Mouse (Mus musculus) heart, postnatal 0 days (tissue): ENCODE data around the gene Gnb1.

Experiments
- CTCF ChIP-seq: IDR thresholded peaks from 2 replicates; pipeline ENCODE4 v1.5.1; 2016; ENCODE audit warnings: antibody characterized with exemption, control low read depth, low read depth
- EP300 ChIP-seq: IDR thresholded peaks from 2 replicates; pipeline ENCODE4 v1.6.1; 2016; ENCODE audit warnings: antibody characterized with exemption, low read depth

DNA sequence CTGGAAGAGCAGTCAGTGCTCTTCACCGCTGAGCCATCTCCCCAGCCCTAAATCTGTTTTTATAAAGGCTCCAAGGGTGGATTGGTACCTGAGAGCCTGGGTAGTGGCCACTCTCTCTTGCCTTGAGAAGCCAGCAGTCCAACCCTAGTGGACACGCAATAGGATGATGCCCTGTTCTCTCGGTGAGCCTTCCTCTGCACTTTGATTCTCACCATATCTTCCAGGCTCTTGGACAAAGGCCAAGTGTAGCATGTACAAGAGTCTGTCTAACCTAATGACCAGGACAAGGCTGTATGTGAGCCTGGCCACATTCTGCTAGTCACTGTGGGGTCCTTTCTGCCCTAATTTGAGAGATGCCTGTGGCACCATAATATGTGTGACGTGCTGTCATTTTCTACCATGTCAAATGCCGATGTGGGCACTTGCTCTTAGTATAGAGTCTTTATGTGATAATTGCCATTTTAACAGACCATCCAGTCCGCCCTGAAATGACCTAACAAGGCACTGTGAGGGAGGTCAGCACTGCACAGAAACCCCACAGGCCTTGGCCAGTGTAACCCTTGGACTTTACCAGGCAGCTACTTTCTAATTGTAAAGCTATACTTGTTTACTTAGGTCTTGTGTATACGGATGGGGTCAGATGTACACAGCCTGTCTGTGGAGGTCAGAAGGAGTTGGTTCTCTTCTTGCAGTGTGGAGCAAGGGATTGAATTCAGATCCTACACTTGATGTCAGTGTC is 77.6 kb downstream of the Gnb1 start:
- TF ChIP-seq CTCF (no peak), EP300 (no peak)
